Mouse (Mus musculus): Measurements from ENCODE around the gene Olfr314.
"Not testable (repeated sequence)": the region's sequence is repeated elsewhere in the genome, so short reads cannot be mapped to it uniquely, and the experiment has no call there.

Gene Olfr314

GRCm38 (mm10) chr11:58832541-58832940 lies 49.8 kb downstream of the Olfr314 start:
- DNase-seq (ENCODE audit: low spot score), result not testable (repeated sequence)

Data from yolk sac, embryonic 10.5 days (tissue).